Mouse (Mus musculus) R1 (cell line): ENCODE measurements around the gene Krt26.

Source experiments
- DNase-seq: peaks from one replicate; pipeline ENCODE4 v3.0.0-alpha.2; 2018; ENCODE audit warnings: low read depth, low spot score

The Krt26 gene

DNA sequence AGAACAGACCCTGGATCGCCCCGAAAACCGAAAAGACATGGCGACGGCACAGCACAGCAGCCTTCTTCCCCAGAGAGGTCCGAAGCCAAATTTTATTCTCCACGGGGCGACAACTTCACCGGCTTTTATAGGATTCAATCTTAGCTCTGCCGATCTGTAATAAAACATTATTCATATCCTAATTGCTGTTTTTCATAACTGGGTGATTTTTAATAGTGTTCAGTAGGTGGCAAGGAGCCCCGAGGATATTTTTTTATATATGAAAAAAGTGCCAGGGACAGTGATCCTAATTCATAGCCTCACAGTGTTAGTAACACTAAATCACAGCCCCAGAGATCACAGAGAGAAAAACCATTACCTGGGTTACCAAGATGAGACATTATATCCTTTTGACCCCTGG is at the start of gene Krt26:
Gene Krt26, minus strand, starts transcription at position 101 of the 400 bp plus-strand sequence.
- DNase-seq: no peak

DNA sequence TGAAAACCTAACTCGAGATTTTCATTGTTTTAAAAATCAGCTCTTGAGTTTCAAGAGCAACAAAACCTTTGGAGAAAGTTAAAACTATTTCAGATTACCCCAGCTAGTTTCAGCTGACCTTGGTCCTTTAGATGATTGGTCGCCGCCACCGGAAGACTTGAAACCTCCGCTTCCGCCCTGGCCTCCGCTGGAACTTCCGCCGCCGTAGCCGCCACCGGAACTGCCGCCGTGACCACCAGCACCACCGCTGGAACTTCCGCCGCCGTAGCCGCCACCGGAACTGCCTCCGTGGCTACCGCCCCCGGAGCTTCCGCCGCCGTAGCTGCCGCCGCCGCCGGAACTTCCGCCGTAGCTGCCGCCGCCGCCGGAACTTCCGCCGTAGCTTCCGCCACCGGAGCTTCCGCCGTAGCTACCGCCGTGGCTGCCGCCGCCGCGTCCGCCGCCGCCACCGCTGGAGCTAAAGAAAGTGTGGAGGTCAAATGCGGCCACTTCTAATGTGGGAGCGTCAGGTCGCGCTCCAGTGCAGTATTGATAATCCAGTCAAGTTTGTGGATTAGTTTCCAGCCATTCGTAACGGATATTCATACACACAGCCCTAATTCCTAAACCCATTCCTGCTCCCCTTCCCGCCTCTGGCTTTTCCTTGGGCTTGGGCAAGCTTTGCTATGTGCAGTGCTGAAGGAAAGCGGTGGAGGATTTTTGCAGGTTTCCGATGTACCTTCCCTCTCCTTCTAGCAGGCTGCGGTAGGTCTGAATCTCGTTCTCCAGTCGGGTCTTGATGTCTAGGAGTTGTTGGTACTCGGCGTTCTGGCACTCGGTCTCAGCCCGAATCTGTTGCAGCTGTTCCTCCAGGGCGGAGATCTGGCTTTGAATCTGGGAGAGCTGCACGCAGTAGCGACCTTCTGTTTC is 48.3 kb upstream of the Krt26 start:
- DNase-seq: peak; percentile 89

DNA sequence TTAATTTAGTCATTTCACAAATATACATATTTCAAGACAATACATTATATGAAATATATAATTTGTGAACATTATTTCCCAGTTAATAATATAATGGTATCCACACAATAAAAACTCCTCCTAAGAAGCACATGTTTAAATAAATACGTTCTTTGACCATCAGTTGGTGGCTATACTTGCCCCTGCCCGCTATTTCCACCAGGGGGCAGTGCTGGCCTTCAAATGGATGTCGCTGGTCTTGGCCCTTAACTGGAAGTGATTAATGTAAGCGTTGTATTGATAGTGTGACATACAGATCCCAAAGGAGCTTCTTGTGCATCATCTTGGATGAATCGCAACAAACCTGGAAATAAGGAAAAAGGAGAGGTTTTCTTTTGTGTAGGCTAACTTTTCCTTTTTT is 41.8 kb upstream of the Krt26 start:
- peak; percentile 76 for DNase-seq

DNA sequence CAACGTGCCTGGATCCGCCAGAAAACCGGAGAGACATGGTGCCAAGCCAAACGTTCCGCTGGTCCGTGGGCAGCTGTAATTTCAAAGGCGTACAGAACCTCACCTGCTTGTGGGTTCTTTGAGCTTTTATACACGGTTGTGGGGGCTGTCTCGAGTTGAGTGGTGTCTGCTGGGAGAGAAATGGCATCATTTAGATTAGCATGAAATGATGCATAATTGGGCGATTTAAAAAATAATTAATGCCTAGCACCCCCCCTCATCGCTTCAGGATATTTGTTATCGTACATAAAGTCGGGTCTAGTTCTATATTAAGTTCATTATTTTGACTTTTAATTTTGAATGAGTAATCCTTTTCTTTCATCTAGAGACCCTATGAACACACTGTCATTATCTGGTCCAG is 37.0 kb upstream of the Krt26 start, which contains the start of gene Krt28:
Gene Krt28, minus strand, starts transcription at position 101 of the 400 bp plus-strand sequence.
- no peak for DNase-seq

DNA sequence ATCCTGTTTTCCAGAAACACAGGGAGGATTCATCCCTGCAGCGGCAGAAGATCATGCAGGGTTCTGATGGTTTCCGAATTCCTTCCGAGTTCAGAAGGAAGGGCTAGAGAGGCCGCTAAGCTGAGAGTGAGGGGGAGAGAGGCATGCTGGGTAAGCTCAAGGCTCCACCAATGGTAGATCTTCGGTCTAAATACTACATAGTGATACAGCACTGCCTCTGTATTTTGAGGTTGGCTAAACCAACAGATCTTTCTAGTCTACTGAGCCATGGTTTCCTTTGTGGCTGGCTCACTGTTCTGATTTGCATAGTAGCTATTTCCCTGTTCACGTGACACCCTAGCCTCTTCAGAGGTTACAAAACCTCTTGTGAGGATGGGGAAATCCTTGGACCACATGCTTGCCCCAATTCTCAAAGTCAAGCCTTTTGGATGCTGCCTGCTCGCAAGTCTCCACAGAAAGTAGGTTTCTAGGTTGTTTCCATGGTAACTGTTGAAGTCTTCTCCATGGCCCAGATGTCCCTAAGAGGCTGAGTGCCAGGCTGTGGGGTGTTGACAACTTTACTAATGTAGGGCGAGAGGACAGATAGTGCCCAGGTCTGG is 32.2 kb upstream of the Krt26 start:
- DNase-seq: peak; percentile 23

DNA sequence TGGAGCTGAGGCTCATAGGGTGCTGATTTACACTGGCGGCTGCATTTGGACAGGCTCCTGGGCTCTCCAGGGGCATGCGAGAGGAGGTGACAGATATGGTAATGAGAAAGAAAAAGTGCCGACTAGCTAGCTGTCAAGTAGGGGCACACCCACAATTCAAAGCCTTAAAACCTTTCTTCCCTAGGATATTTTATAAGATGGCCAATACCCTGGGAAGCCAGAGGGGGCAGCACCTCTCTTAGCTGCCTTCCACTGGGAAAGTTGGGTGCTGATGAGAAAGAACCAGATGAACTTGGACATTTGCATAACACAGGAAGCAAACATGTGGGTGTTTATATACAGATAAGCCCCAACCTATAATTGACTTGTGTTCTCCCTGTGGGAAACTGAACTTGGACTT is 31.5 kb upstream of the Krt26 start:
- peak; percentile 83 for DNase-seq

DNA sequence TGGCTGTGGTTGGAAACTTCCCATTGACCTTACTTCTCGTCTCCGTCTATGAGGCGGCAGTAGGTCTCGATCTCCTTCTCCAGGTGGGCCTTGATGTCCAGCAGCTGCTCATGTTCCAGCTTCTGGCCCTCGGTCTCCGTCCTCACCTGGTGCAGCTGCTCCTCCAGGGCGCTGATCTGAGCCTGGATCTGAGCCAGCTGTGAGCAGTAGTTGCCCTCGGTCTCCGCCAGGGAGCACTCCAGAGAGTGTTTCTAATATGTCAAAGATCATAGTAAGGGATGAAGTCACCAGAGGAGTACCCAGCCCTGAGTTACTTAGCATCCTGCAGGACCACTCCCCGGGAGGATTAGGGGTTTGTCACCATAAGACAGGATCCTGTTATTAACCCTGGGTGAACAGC is 29.0 kb upstream of the Krt26 start:
- peak; percentile 52 for DNase-seq

DNA sequence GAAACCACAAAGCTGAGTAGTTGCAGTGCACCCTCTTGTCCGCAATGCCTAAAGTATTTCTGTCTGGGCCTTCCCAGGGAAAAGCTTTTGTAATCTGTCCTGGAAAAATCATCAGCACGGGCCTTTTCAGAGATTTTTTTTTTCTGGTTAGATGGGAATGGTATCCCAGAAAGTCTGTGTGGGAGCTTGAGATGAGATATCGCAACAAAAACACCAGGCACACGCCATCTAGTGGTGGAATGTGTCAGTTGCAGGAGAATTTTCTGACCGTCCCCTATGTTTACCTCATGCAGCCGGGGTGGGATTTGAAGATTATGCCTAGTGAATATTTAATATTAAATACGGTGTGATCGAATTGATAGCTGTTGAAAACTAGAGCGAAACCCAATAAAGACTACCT is 26.6 kb upstream of the Krt26 start:
- peak; percentile 74 for DNase-seq

DNA sequence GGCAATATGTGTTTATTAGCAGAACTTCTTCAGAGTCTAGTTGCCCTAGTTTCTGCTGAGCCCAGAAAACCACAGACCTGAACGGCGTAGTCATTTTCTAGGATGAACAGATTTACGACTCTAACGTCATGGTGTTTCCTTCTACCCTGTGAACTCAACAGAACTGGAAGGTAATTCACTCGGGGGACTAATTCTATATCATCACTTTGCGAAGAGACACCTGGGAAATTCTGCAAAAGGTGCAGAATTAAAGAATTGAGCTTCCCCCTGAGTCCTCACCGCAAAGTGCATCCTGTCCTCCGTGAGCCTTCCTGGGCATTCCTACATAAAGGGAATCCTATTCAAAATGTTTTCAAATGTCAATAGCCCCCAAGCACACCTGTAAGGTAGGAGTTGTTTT is 23.7 kb upstream of the Krt26 start:
- no peak for DNase-seq

DNA sequence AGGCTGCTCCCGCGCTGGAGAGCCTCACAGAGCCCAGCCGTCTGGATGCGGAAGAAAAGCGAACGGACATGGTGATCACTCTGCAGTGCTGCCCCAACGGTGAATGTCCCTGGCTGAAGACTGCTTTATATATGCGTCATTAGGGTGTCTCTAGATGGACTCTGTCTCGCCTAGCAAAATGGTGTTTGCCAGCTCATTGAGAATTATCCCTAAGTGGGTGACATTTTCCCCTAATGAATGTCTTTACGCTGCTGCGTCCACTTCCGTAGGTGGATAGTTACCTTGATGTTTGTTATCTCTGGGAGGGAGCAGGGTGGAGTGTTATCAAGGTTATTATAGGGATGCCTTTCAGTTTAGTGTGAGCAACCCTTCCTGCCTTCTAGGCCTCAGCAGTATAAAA is 13.2 kb upstream of the Krt26 start, which contains the start of gene Krt27:
Gene Krt27, minus strand, starts transcription at position 101 of the 400 bp plus-strand sequence.
- DNase-seq: no peak

DNA sequence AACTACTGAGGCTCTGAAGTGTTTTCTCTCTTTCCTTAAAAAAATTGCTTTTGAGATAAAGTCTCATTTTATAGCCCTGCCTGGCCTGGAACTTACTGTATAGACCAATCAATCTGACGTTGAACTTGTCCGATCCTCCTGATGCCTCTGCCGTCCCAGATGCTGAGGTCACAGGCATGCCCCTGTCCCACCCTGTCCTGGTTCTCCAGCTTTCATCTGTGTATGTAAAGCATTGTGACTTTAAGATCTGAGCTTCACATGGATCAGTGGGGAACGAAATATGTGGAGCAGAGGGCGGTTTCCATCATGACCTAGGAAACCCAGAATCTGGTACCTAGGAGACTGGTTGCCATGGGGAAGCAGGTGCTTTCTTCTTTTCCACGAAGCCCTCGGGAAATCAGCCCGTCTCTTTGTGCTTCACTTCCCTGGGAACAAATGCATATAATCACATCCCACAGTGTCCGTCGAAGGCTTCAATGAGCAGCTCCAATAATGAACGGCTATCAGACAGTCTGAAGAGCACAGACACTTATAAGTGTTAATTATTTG is 1.6 kb upstream of the Krt26 start:
- no peak for DNase-seq

DNA sequence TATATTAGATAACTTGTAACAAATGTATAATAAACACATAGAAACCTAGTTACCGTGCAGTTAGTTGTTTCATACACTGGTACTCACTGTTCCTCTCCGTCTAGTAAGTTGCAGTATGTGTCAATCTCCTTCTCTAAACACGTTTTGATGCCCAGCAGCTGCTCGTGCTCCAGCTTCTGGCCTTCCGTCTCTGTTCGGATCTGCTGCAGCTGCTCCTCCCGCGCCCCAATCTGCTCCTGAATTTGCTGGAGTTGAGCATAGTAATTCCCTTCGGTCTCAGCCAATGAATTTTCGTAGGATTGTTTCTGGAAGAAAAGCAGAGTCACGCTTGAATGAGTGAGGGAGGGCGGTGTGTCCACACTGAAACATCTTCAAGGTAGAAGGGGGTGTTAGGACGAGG is 4.3 kb downstream of the Krt26 start:
- no peak for DNase-seq

DNA sequence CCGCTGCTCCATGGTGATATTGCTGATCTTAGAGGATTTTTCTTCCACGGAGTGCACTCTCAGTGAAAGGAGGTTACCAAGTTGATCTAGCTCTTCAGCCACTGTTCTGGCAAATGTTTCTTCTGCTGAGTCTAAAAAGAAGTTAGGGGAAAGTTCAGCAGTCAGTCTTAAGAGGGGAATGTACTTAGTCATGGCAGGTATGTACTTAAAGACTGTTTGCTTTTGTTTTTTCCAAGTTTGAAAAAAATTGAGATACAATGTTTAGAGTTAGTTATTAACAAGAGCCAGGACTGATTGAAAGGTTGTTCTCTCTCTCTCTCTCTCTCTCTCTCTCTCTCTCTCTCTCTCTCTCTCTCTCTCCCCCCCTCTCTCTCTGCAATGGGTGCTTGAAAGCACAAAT is 8.1 kb downstream of the Krt26 start:
- no peak for DNase-seq

DNA sequence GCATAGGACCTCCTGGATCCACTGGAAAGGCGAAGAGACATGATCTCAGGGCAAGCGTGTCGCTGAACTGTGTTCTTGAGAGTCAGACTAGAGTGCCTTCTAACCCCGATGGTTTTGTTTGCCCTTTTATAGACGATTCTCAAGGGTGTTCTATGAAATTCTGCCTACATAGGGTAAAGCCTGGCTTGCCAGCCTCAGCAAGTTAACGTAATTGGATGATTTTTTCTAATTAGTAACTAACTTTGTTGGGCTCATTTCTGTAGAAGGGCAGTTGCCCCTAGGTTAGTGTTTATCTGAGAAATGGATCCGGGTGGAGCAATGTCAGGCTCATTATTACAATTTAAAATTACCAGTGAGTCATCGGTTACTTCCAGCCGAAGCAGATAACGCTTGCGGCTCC is 14.9 kb downstream of the Krt26 start, which contains the start of gene Krt25:
Gene Krt25, minus strand, starts transcription at position 101 of the 400 bp plus-strand sequence.
- DNase-seq: no peak

DNA sequence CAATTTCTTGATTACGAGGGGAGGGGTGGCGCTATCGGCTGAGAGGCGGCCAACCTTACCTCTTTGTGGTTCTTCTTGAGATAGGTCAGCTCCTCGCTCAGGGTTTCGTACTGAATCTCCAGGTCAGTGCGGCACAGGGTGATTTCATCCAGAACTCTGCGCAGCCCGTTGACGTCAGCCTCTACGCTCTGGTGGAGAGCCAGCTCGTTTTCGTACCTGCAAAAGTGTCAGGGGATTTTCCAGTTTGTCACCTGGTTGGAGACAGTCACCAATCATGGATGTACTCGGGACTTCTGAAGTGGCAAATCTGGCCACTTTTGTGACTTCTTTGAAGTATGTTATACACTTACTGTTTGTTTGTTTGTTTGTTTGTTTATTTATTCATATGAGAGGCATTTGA is 16.7 kb downstream of the Krt26 start:
- DNase-seq: no peak

DNA sequence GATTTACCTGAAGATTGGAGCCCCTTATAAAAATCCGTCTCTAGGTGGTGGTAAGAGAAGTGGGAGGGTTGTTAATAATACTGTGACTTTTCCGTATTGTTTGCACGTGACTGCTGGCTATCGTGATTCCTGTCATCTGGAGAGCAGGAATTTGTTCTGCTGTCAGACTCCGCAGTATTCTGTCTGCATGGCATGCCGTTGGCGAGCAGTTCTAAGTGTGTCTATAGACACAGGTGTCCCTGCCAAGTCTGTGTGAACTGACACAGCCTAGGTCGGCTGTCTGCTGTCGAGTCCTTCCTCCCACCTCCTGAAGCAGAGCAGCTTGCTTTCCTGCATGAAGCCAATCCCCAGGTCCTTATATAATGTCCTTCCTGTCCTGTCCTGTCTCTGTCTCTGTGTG is 18.6 kb downstream of the Krt26 start:
- DNase-seq: no peak

DNA sequence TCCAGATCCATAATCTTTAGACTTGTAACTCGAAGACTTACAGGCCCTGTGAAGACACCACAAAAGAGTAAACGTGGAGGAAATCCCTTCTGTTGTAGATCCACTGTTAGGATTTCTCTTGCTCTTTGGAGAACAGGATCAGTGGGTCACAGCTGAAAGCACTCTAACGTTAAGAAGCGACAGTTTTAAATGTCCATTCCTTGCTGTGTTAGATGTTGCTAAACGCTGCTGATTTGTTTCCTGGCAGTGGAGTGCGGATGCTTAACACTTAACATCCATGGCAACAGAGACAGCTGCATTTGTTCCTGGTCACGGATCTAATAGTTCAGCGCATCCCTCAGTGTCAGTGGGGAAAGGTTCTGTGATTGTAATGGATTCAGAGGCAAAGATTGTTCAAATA is 21.2 kb downstream of the Krt26 start:
- no peak for DNase-seq

DNA sequence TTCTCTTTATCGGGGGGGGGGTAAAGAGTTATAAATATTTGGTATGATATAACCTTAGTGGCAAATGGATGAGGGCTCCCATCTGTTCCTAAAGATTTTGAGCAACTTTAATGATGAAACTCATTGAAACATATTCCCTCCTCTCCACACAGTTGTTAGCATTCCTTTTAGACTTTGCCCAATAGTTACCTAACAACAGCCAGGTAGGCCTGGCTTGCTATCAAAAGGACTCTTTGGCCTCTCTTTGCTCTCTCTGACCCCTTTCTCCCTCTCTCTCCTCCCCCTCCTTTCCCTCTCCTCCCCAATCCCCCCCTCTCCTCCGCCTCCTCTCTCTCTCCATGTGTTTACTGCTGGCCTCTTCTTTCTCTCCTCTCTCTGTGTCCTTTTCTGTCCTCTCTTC is 23.2 kb downstream of the Krt26 start:
- DNase-seq: no peak

DNA sequence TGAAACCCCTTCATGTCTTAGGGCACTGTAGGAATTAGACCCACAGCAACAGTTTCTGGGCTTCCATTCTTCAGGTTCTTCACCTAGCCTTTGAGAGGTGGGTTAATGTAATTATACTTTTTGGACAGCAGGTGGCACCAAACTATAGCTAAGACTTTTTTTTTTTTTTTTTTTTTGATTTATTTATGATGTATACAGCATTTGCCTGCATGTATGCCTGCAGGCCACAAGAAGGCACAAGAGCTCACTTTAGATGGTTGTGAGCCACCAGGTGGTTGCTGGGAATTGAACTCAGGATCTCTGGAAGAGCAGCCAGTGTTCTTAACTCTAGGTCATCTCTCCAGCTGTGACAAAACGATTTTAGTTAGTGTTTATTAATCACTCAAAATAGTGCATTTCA is 26.9 kb downstream of the Krt26 start:
- peak; percentile 61 for DNase-seq

DNA sequence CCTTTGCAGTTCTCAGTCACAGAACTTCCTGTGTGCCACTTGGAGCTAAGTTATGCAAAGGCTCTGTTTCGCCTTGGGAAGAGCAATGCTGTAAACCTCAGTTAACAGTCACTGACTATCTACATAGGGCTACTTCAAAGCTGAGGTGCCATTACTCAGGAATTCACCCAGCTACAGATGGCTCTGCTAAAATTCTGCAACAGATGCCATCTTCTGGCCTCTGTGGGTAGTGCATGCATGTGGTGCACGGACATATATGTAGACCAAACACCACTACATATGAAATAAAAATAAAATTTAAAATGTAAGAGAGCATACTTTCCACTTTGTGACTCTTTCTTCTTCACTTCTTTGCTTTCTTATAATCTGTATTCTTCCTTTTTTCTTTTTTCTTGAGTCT is 30.2 kb downstream of the Krt26 start:
- peak; percentile 77 for DNase-seq

DNA sequence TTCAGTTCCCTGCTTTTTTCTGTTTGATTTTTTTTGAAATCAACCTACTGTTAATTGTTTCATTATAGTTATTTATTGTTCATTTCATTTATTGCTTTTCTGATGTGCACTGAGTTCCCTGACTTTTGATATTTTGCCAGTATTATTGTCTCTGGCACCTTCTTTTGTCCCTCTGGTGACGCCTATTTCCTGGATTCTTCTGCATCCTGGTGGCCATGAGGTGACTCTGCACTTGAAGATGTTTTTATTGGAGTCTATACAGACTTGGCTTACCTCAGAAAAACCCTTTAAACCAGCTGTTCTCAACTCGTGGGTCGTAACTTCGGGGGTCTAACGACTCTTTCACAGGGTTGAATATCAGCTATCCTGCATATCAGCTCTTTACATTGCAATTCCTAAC is 42.7 kb downstream of the Krt26 start:
- no peak for DNase-seq

DNA sequence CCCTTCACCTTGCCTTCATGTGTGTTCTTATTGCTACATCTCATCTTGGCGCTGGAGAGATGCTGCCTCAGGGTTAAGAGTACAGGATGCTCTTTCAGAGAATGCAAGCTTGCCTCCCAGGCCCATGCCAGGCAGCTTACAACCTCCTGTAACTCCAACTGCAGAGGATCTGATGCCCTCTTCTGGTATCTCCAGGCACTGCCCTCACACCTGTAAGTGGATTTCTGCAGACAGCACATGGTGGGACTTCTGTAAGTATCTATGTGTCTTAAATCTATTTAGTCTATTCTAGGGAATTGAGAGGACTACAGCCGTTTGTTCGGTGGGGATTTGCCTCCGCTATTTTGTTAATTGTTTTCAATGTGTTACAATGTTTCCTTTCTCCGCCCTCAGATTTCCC is 44.9 kb downstream of the Krt26 start:
- peak; percentile 44 for DNase-seq
